Mouse (Mus musculus) c-Kit-positive CD71-positive TER-119-positive erythroid progenitor cells, embryonic 14.5 days (primary cell): ENCODE measurements around the gene AC161166.1.

Experiments used
- DNase-seq: peaks from one replicate; pipeline ENCODE4 v3.0.0-alpha.2; 2013; ENCODE audit warnings: low spot score

The AC161166.1 gene

GRCm38 (mm10) chr7:24512355-24512754, at the start of gene AC161166.1:
AC161166.1 (minus strand) TSS chr7:24512455.
- DNase-seq = no peak

DNA sequence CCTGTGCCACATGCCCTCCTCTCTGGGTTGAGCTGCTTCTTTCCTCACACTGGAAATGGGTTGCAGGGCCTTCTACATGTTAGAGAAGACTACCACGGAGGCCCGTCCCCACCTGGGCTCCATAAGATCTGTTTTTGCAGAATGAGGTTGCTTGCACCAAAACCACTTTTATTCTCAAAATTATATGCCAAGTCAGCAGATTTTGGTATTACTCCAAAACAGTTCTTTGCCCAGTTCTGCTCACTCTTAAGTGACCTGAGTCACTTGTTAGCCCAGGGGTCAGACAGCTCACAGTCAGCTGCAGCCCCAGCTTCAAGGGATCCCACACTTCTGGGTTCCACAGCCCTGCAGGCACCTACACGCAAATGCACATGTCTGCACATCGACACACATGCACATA, 49.2 kb upstream of the AC161166.1 start:
- no peak for DNase-seq

- DNase-seq = no peak
These were observed 43.5 kb upstream of the AC161166.1 start for GRCm38 (mm10) chr7:24555786-24556185.

- no peak for DNase-seq
These were observed 39.9 kb upstream of the AC161166.1 start for GRCm38 (mm10) chr7:24551985-24552759.

- no peak for DNase-seq
These were observed 35.3 kb upstream of the AC161166.1 start for GRCm38 (mm10) chr7:24547534-24548036.

DNA sequence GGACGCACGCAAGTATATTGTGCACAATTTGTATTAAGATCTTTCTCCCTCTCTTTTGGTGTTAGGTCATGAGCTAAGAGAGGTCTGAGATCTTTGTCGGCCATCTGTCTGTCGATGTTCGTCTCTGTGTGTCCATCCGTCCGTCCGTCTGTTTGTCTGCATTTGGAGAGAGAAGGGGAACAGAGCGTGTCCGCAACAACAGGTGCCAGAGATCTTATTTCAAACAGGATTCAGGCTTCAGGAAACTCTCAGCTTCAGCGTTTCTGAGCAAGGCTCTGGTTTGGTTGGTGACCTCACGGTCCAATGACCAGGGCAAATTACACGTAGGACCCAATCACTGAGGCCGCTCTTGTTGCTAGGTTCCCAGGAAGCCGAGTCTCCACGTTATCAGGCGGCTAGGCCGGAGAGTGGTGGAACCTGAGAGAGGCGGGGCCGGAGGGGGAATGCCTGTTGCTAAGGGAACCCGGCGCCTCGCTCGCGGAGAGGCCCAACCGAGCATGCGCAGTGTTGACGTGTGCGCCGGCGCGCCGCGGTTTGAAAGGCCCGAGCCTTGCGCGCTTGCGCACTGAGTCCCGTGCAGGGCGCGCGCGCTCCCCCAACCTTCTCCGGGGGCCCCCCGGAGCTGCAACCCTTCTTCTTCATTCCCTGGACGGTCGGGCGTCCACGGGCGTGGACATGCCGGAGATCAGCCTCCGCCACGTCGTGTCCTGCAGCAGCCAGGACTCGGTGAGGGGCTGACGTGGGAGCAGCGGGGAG, 34.6 kb upstream of the AC161166.1 start:
- DNase-seq = peak; percentile 98

DNA sequence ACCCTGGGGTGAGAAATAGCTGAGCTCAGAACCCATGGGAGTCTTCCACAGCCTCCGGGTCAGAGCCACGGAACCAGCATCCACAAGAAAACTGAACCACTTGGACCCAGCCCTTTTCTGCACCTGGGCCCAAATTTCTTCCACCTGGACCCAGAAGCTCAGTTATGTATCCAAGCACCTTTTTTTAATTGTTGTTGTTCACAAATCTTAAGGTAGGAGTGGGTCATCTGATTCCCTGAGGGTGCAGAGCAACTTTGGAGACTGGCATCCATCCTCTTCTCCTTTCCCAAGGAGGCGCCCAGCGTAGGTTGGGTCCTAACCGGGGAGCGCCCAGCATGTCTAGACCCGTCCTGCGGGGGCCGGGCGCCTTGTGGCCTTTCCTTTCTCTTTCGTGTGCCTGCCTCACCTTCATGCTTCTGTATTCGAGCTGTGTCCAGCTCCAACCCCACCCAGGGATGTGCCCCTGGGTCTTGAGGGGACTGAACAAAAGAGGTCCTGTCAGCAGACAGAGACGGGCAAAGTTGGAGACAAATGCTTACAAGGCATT, 33.9 kb upstream of the AC161166.1 start, which contains the start of the genes Pinlyp and Xrcc1:
TSS of gene Pinlyp (minus strand) at position 51 of the 547 bp plus-strand sequence.
TSS of gene Xrcc1 (plus strand) at position 222 of the 547 bp plus-strand sequence.
- DNase-seq = no peak

- peak; percentile 28 for DNase-seq
These were observed 32.3 kb upstream of the AC161166.1 start for GRCm38 (mm10) chr7:24544506-24544905.

- no peak for DNase-seq
These were observed 27.4 kb upstream of the AC161166.1 start for GRCm38 (mm10) chr7:24539686-24540085.

DNA sequence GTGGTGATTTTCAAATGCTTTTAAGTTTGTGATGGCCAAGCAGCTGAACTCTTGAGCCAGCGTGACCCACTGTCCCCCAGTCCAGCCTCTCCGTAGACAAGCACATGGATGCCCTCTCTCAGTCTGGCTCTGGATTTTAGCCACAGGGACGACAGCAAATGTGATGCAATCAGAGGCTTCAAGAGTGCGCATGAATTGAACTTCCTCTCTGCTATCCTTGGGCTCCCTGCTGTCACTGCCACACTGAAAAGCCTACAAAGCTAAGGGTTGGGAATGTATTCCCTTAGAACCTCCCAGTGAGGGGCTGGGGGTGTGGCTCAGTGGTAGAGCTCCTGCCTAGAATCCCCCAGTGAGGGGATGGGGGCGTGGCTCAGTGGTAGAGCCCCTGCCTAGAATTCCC, 26.4 kb upstream of the AC161166.1 start:
- DNase-seq = no peak

DNA sequence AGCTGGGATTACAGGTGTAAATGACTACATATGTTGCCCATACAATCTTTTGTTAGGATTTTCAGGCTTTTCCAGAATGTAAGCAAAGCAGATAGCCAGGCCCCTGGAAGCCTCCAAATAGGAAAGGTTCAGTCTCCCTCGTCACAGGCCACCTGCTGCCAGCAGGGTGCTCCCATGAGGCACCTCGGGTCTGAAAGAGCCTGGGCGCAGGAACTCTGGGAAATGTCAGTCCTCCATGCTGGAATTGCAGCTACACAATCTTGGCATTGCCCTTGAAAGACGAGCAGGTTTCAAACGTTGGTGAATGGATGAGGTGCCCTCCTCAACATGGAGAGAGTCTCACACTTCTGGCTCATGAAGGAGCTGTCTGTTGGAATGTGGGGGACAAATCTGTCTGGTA, 25.9 kb upstream of the AC161166.1 start:
- no peak for DNase-seq

GRCm38 (mm10) chr7:24537591-24537990, 25.3 kb upstream of the AC161166.1 start:
- DNase-seq = no peak

GRCm38 (mm10) chr7:24537081-24537480, 24.8 kb upstream of the AC161166.1 start:
- no peak for DNase-seq

DNA sequence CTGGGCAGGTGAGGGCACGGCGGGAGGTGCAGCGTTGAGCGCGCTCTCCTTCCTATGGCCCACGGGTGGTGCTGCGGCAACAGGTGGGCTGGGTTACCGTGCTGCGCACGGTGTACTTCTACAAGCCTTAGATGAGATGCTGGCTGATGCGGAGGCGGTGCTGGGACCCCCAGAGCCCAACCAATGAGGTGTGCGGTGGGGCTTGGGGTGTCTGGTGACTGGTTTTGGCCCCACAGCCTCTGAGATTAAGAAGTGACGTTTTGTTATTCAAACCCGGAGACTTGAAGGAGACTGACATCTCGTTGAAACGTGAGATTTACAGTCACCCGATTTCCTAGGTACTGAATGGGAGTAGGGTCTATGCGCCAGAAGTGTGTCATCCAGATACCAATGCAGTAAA, 22.0 kb upstream of the AC161166.1 start:
- DNase-seq = no peak

DNA sequence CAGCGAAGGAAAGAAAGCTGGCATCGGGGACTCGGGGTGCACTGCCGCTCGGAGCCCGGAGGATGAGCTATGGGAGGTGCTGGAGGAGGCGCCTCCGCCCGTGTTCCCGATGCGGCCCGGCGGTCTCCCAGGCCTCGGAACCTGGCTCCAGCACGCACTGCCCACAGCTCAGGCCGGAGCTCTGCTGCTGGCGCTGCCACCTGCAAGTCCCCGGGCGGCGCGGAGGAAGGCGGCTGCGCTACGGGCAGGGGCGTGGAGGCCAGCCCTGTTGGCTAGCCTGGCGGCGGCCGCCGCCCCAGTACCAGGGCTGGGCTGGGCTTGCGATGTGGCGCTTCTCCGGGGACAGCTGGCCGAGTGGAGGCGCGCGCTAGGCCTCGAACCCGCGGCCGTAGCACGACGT, 21.6 kb upstream of the AC161166.1 start:
- DNase-seq = no peak

GRCm38 (mm10) chr7:24533031-24533571, 20.8 kb upstream of the AC161166.1 start:
- DNase-seq = no peak

- DNase-seq = peak; percentile 53
These were observed 19.1 kb upstream of the AC161166.1 start for GRCm38 (mm10) chr7:24531211-24531971.

DNA sequence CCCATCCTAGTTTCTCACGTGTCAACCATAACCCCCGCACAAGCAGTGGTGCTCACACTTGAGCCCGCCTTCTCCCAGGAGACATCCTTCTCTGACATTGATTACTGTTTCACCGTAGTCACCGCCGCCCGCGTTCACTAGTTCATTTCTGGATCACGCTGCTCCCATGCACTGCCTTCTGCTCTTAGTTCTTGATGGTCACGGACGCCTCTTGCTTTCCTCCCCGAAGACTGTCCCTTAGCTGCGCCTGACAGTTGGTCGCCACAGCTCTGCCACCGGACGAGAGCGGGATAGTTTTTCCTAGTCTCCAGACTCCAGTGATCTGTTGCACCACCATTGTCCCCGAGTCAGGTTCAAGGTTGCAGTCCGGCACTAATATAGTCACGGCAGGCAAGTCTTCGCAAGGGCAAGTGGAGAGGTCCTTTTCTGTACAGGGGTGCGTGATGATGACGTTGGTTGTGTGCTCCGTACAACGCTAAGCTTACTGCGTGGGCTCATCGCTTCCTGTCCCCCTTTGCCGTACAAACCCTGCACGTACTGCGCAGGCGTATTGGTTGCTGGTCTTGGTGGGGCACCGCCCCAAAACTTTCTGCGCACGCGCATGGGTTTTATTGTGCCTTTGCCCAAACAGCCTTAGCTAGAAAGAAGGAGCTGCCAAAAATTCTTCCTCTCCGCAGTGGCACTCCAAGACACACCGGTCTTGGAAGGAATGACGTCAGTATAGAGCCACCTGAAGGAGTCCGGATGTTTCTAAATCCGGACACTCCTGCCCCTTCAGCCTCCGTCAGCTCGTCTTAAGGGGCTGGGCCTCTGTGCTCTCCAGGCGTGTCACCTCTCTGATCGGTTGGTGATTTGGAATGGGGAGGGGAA, 18.0 kb upstream of the AC161166.1 start, which contains the start of gene Irgq:
TSS of gene Irgq (plus strand) at position 628 of the 870 bp plus-strand sequence.
- peak; percentile 98 for DNase-seq

GRCm38 (mm10) chr7:24529580-24529979, 17.3 kb upstream of the AC161166.1 start:
- DNase-seq = no peak

DNA sequence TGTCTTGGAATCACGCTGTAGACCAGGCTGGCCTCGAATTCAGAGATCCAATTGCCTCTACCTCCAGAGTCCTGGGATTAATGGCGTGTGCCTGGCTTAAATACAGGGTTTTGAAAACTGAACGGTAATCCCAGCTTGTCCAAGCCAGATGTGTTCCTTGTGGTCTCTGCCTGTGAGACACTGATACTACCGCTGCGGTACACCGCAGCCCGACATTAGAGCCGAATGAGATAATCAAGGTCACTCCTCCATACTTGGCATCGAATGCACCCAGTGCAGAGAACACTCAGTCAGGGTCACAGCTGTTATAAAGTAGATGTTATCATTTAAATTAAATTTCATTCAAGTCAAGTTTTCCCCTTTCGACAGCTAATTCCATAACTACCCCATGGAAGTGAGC, 16.6 kb upstream of the AC161166.1 start:
- DNase-seq = no peak
